Mouse (Mus musculus) embryonic fibroblast, embryonic 13.5 days (primary cell): Measurements from ENCODE around the gene Nos1. TPM values are rescaled to one million over a fixed set of nuclear protein-coding genes. Genes with fewer than 3 reads are reported as not detected.

Experiments
- H3K27ac ChIP-seq: 2 replicates; pipeline ENCODE4 v1.5.1; 2012; ENCODE audit warnings: low read length, control low read depth, inconsistent platforms; ENCODE audit not compliant: insufficient read depth
- H3K4me1 ChIP-seq: 2 replicates; pipeline ENCODE4 v1.6.1; 2011; ENCODE audit warnings: low read length; ENCODE audit not compliant: control insufficient read depth, insufficient read depth
- H3K4me3 ChIP-seq: 2 replicates; pipeline ENCODE4 v1.5.1; 2011; ENCODE audit warnings: mild to moderate bottlenecking, control low read depth, low read length; ENCODE audit not compliant: insufficient read depth
- CTCF ChIP-seq: IDR thresholded peaks from 2 replicates; pipeline ENCODE4 v1.5.1; 2011; ENCODE audit warnings: mild to moderate bottlenecking, control low read depth, low read length, moderate library complexity, borderline replicate concordance; ENCODE audit not compliant: insufficient read depth
- POLR2A ChIP-seq: IDR thresholded peaks from 2 replicates; pipeline ENCODE4 v1.6.1; 2011; ENCODE audit warnings: low read depth, mild to moderate bottlenecking, control low read depth, low read length, moderate library complexity
- polyA plus RNA-seq: library from polyadenylated mRNA; stranded (reverse); fragments of >200 nt; gene quantifications from 2 replicates; pipeline ENCODE4 v1.2.4, GENCODE M21; 2011; ENCODE audit warnings: low read depth; ENCODE audit not compliant: missing spikeins, insufficient read length

The Nos1 gene
- polyA plus RNA-seq, 1 experiment = 0.14 TPM

- Histone ChIP-seq H3K4me1 (no peaks in the 10 kb centered on the region), H3K4me3 (no peak overlapping the region), H3K27ac (no peak overlapping the region)
- TF ChIP-seq POLR2A = no peak
- TF ChIP-seq CTCF = no peak
Observed at GRCm38 (mm10) chr5:118005728-118006127, 224.9 kb downstream of the Nos1 start.

GRCm38 (mm10) chr5:118008344-118008743, 227.5 kb downstream of the Nos1 start:
- Histone ChIP-seq H3K27ac (no peak overlapping the region), H3K4me1 (no peaks in the 10 kb centered on the region), H3K4me3 (no peak overlapping the region)
- TF ChIP-seq POLR2A (no peak), CTCF (no peak)

Other genes with a start within 250 kb of the Nos1 start
- gene Fbxo21, start 195.7 kb downstream of the Nos1 start, polyA plus RNA-seq = 27.1 and 39.0 TPM in 2 replicates
- 0.88 TPM in 1 of 2 replicates, not detected in the other for gene Tesc, start 246.7 kb downstream of the Nos1 start, polyA plus RNA-seq